Mouse (Mus musculus) megakaryocyte, embryonic 14.5 days (primary cell): ENCODE results near the gene Pdia4.

Experiments
- FLI1 ChIP-seq: IDR thresholded peaks from 2 replicates; pipeline ENCODE4 v1.6.1; 2012; ENCODE audit warnings: low read length, inconsistent platforms, mixed read lengths
- GATA1 ChIP-seq: IDR thresholded peaks from 3 replicates; pipeline ENCODE4 v1.6.1; 2012; ENCODE audit warnings: mixed read lengths, low read length, inconsistent platforms, borderline replicate concordance

DNA sequence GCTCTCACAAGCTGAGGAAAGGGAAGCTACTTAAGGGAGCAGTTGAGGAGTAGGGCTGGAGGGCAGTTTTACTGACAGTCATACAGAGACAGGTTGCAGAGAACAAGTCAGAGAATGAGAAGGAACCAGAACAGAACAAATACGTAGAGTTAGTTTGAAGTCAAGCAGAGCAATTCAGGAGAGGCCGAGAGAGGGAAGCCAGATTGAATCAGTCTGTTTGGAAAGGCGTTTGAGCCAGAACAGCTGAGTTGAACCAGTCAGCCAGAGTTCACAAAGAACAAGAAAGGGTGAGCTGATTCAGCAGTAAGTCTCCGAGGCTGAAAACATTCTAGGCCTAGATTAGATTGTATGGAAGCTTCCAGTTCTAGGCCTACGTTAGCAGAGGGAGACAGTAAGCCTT lies 19.9 kb downstream of the Pdia4 start:
- TF ChIP-seq FLI1 = no peak
- TF ChIP-seq GATA1 = no peak
